Mouse (Mus musculus): ENCODE data around the gene Zfc3h1. TPM values are rescaled to one million over a fixed set of nuclear protein-coding genes. Genes with fewer than 3 reads are reported as not detected.

Gene Zfc3h1
- polyA plus RNA-seq, 1 experiment from 2014 or later: 28.2 TPM

DNA sequence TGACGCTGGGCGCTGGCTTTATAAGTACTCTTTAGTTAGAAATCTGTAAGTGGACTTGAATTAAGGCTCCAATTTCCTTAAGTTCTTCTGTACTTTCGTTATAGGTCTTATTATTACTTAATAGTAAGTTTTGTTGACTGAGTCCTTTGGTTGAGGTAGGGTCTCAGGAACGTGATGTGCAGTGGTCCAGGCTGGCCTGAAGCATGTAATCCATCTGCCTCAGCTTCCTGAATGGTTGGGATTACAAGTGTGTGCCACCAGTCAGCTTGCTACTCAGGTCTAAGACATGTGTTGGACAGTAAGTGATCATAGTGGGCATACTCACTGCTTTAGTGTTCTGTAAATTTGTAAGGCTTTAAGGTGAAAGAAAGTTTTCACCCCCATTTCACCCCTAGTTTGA is 6.3 kb downstream of the Zfc3h1 start:
- no peak overlapping the region for H3K4me2 ChIP-seq (replicated peaks)
- H3K9me3 ChIP-seq: no peaks in the 10 kb centered on the region
- no peak overlapping the region for H3K9ac ChIP-seq (replicated peaks)
- H3K4me1 ChIP-seq: peaks cover 22% of the 10 kb centered on the region
- H3K36me3 ChIP-seq: peaks cover 15% of the 10 kb centered on the region
- ATAC-seq (ENCODE audit: low FRiP score, low read depth): no peak
- H3K4me3 ChIP-seq: no peak overlapping the region
- 96% methylated on average over 4 of the region's 4 CpGs for WGBS
- no peaks in the 10 kb centered on the region for H3K27me3 ChIP-seq
- H3K27ac ChIP-seq (replicated peaks): no peak overlapping the region

GRCm38 (mm10) chr10:115391896-115392295 is 7.1 kb downstream of the Zfc3h1 start:
- Histone ChIP-seq H3K9me3 (no peaks in the 10 kb centered on the region), H3K4me1 (peaks cover 16% of the 10 kb centered on the region), H3K27me3 (no peaks in the 10 kb centered on the region), H3K9ac (replicated peaks) (no peak overlapping the region), H3K27ac (replicated peaks) (no peak overlapping the region), H3K4me2 (replicated peaks) (no peak overlapping the region), H3K4me3 (no peak overlapping the region), H3K36me3 (peaks cover 15% of the 10 kb centered on the region)
- no peak for ATAC-seq (ENCODE audit: low FRiP score, low read depth)
- 95% methylated on average over 1 of the region's 1 CpGs for WGBS

GRCm38 (mm10) chr10:115406393-115406792 is 21.6 kb downstream of the Zfc3h1 start:
- ATAC-seq (ENCODE audit: low FRiP score, low read depth): no peak

GRCm38 (mm10) chr10:115413496-115413895 is 28.7 kb downstream of the Zfc3h1 start:
- no peaks in the 10 kb centered on the region for H3K9me3 ChIP-seq
- 86% methylated on average over 2 of the region's 2 CpGs for WGBS

More at GRCm38 (mm10) chr10:115406393-115406792, 21.6 kb downstream of the Zfc3h1 start:
- Histone ChIP-seq H3K27ac (replicated peaks) (no peak overlapping the region), H3K36me3 (peaks cover 66% of the 10 kb centered on the region), H3K4me3 (no peak overlapping the region), H3K9me3 (no peaks in the 10 kb centered on the region), H3K4me1 (no peaks in the 10 kb centered on the region), H3K9ac (replicated peaks) (no peak overlapping the region), H3K4me2 (replicated peaks) (no peak overlapping the region), H3K27me3 (no peaks in the 10 kb centered on the region)
- 73% methylated on average over 6 of the region's 6 CpGs for WGBS

GRCm38 (mm10) chr10:115414056-115414455 is 29.3 kb downstream of the Zfc3h1 start:
- peaks cover 82% of the 10 kb centered on the region for H3K36me3 ChIP-seq
- no peaks in the 10 kb centered on the region for H3K27me3 ChIP-seq
- no peak overlapping the region for H3K4me2 ChIP-seq (replicated peaks)
- ATAC-seq (ENCODE audit: low FRiP score, low read depth): no peak
- no peak overlapping the region for H3K4me3 ChIP-seq
- no peaks in the 10 kb centered on the region for H3K4me1 ChIP-seq
- no peak overlapping the region for H3K9ac ChIP-seq (replicated peaks)
- H3K9me3 ChIP-seq: no peaks in the 10 kb centered on the region
- H3K27ac ChIP-seq (replicated peaks): no peak overlapping the region
- WGBS: 93% methylated on average over 3 of the region's 3 CpGs

More at GRCm38 (mm10) chr10:115413496-115413895, 28.7 kb downstream of the Zfc3h1 start:
- Histone ChIP-seq H3K36me3 (peaks cover 84% of the 10 kb centered on the region), H3K4me1 (no peaks in the 10 kb centered on the region), H3K27me3 (no peaks in the 10 kb centered on the region), H3K4me2 (replicated peaks) (no peak overlapping the region), H3K4me3 (no peak overlapping the region), H3K27ac (replicated peaks) (no peak overlapping the region), H3K9ac (replicated peaks) (no peak overlapping the region)
- ATAC-seq (ENCODE audit: low FRiP score, low read depth): no peak

DNA sequence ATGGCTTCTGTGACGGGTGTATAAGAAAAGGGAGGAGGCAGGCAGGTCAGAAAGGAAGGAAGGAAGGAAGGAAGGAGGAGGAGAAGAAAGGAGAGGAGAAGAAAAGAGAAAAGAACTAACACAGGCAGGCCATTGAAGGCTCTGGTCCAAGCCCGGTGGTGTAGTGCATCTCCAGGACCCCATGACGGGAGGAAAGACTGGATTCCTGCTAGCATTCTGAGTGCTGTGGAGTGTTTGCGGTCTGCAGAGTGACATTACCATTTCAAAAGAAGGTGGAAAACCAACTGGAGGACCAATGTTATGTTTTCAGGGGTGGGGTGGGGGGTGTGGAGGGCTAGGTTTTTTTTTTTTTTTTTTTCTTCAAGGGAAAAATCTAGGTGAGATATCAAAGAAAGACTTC is 37.2 kb downstream of the Zfc3h1 start:
- H3K27ac ChIP-seq (replicated peaks): no peak overlapping the region
- no peaks in the 10 kb centered on the region for H3K4me1 ChIP-seq
- ATAC-seq (ENCODE audit: low FRiP score, low read depth): no peak
- no peak overlapping the region for H3K9ac ChIP-seq (replicated peaks)
- H3K9me3 ChIP-seq: no peaks in the 10 kb centered on the region
- 85% methylated on average over 4 of the region's 4 CpGs for WGBS
- peaks cover 55% of the 10 kb centered on the region for H3K36me3 ChIP-seq
- no peak overlapping the region for H3K4me2 ChIP-seq (replicated peaks)
- no peaks in the 10 kb centered on the region for H3K27me3 ChIP-seq
- no peak overlapping the region for H3K4me3 ChIP-seq

DNA sequence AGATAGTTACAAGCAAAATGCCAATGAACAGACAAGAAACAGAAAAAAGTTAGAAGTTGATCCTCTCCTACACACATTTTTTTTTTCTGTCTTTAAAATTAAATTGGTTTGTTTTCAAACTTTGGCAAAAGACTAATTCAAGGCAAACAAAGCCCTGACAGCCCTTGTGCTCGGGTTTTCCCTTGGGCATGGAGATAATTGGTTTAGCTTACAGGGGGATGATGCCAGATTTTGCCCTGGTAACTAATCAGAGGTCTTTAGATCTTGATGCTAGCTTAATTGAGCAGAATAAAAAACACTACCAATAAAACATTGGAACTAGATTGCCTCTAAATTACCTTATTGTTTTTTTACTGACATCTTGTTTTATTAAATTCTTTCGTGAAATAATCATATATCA is 40.6 kb downstream of the Zfc3h1 start:
- Histone ChIP-seq H3K9me3 (no peaks in the 10 kb centered on the region), H3K27me3 (no peaks in the 10 kb centered on the region), H3K4me3 (no peak overlapping the region), H3K9ac (replicated peaks) (no peak overlapping the region), H3K36me3 (peaks cover 59% of the 10 kb centered on the region), H3K4me1 (no peaks in the 10 kb centered on the region), H3K27ac (replicated peaks) (no peak overlapping the region), H3K4me2 (replicated peaks) (no peak overlapping the region)
- 67% methylated on average over 2 of the region's 2 CpGs for WGBS
- ATAC-seq (ENCODE audit: low FRiP score, low read depth): no peak

GRCm38 (mm10) chr10:115437286-115437685 is 52.5 kb downstream of the Zfc3h1 start:
- no peak for ATAC-seq (ENCODE audit: low FRiP score, low read depth)

DNA sequence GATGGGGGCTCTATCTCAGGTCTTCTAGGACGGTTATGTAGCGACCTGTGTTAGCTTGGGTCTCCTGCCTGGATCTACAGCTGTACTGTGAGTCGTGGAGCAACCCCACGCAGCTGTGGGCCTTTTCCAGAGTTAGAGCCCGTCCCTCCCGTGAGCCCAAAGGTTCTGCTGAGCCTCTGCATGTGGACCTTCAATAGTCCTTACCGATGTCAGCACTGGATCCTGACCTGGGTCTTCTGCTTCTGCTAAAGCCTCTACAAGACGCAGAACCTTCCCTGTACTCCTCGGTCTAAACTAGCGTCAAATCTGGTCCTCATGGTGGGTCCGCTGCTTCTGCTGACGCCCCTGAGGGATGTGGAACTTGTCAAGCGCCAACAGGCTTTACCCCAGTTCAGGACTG is 63.9 kb downstream of the Zfc3h1 start:
- 91% methylated on average over 13 of the region's 13 CpGs for WGBS
- Histone ChIP-seq H3K9me3 (peaks cover 8% of the 10 kb centered on the region), H3K4me1 (no peaks in the 10 kb centered on the region), H3K4me2 (replicated peaks) (no peak overlapping the region), H3K27ac (replicated peaks) (no peak overlapping the region), H3K27me3 (no peaks in the 10 kb centered on the region), H3K36me3 (no peaks in the 10 kb centered on the region), H3K9ac (replicated peaks) (no peak overlapping the region), H3K4me3 (no peak overlapping the region)
- no peak for ATAC-seq (ENCODE audit: low FRiP score, low read depth)

More at GRCm38 (mm10) chr10:115437286-115437685, 52.5 kb downstream of the Zfc3h1 start:
- Histone ChIP-seq H3K4me2 (replicated peaks) (no peak overlapping the region), H3K4me1 (no peaks in the 10 kb centered on the region), H3K27me3 (no peaks in the 10 kb centered on the region), H3K27ac (replicated peaks) (no peak overlapping the region), H3K9me3 (no peaks in the 10 kb centered on the region), H3K4me3 (no peak overlapping the region), H3K36me3 (peaks cover 18% of the 10 kb centered on the region), H3K9ac (replicated peaks) (no peak overlapping the region)
- 91% methylated on average over 4 of the region's 4 CpGs for WGBS

DNA sequence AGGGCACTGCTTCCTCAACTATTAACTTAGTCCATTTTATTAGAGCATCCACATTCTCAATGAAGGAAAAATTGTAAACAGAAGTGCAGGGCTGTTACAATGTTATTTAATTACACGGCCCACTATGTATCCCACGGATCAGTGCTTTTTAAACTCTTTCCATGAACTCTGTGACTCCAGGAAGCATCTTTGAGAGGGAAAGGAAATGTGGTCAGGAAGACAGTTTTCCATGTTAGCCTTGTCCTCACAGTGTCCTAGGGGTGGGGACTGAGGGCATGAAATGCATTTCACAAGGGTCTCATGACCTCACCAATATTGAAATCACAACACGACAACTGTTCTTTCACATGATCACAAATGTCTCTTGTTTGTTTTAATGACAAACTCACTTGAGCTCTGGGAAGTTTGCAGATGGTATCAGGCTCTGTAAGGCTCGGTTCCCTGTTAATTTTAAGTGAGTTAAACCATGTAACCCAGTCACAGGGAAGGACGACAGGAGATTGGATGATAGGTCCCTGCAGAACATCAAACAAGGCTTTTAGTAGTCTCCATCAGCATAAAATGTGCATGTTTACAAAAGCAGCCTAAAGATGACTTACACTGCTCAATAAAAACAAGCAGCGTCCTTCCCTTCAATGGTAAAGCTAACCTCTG is 72.7 kb downstream of the Zfc3h1 start:
- Histone ChIP-seq H3K9me3 (no peaks in the 10 kb centered on the region), H3K9ac (replicated peaks) (no peak overlapping the region), H3K4me2 (replicated peaks) (no peak overlapping the region), H3K4me1 (no peaks in the 10 kb centered on the region), H3K36me3 (no peaks in the 10 kb centered on the region), H3K4me3 (no peak overlapping the region), H3K27me3 (no peaks in the 10 kb centered on the region), H3K27ac (replicated peaks) (no peak overlapping the region)
- no peak for ATAC-seq (ENCODE audit: low FRiP score, low read depth)
- 83% methylated on average over 6 of the region's 6 CpGs for WGBS

DNA sequence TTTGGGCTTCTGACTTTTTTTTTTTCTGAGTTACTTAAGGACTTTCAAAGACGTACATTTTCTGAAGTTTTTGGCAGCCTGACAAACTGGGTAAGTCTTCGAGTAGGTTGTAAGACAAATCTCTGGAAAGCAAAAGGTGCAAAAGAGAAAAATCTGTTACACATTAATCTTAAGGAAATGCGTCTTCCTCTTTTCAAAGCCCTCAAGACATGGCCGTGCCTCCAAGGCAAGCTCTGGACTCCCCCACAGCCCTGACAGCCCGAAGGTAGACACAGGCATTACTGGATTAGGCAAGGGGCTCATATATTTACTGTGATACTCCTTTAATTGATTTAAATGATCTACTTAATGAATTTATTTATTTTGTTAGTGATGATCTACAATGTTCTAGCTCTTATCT is 77.9 kb downstream of the Zfc3h1 start:
- Histone ChIP-seq H3K4me3 (no peak overlapping the region), H3K4me1 (no peaks in the 10 kb centered on the region), H3K27ac (replicated peaks) (no peak overlapping the region), H3K4me2 (replicated peaks) (no peak overlapping the region), H3K36me3 (no peaks in the 10 kb centered on the region), H3K9ac (replicated peaks) (no peak overlapping the region), H3K9me3 (no peaks in the 10 kb centered on the region), H3K27me3 (no peaks in the 10 kb centered on the region)
- ATAC-seq (ENCODE audit: low FRiP score, low read depth): no peak
- 76% methylated on average over 5 of the region's 5 CpGs for WGBS

GRCm38 (mm10) chr10:115465072-115465471 is 80.3 kb downstream of the Zfc3h1 start:
- no peak overlapping the region for H3K27ac ChIP-seq (replicated peaks)
- no peak overlapping the region for H3K9ac ChIP-seq (replicated peaks)
- no peak for ATAC-seq (ENCODE audit: low FRiP score, low read depth)
- WGBS: 90% methylated on average over 7 of the region's 7 CpGs
- no peaks in the 10 kb centered on the region for H3K4me1 ChIP-seq
- H3K36me3 ChIP-seq: no peaks in the 10 kb centered on the region
- no peaks in the 10 kb centered on the region for H3K27me3 ChIP-seq
- H3K9me3 ChIP-seq: no peaks in the 10 kb centered on the region
- no peak overlapping the region for H3K4me3 ChIP-seq
- no peak overlapping the region for H3K4me2 ChIP-seq (replicated peaks)

GRCm38 (mm10) chr10:115465778-115466177 is 81.0 kb downstream of the Zfc3h1 start:
- H3K4me2 ChIP-seq (replicated peaks): no peak overlapping the region
- H3K4me1 ChIP-seq: no peaks in the 10 kb centered on the region
- H3K36me3 ChIP-seq: no peaks in the 10 kb centered on the region
- no peak overlapping the region for H3K9ac ChIP-seq (replicated peaks)
- no peak overlapping the region for H3K4me3 ChIP-seq
- H3K27me3 ChIP-seq: no peaks in the 10 kb centered on the region
- WGBS: 84% methylated on average over 6 of the region's 6 CpGs
- no peaks in the 10 kb centered on the region for H3K9me3 ChIP-seq
- no peak overlapping the region for H3K27ac ChIP-seq (replicated peaks)
- no peak for ATAC-seq (ENCODE audit: low FRiP score, low read depth)

Measured in midbrain, embryonic 12.5 days (tissue).